Mouse (Mus musculus) C2C12 (cell line): ENCODE measurements at regions not wholly inside any gene's neighbourhood (a gene's known extent, or its start where the extent isn't known, plus 50 kb on each side); places are given as distances from the start of the nearest gene placed in this dataset.
A peak's percentile ranks its signal among the peaks of the same experiment; 100 is the strongest.

Experiments used
- CEBPB ChIP-seq: IDR thresholded peaks from one replicate; pipeline ENCODE4 v1.6.1; 2011; ENCODE audit warnings: low read depth, mild to moderate bottlenecking, control low read depth, moderate library complexity
- CTCF ChIP-seq: IDR thresholded peaks from one replicate; pipeline ENCODE4 v1.5.1; 2011; ENCODE audit not compliant: control insufficient read depth, insufficient read depth, insufficient read length
- FOSL1 ChIP-seq: IDR thresholded peaks from one replicate; pipeline ENCODE4 v1.8.0; 2011; ENCODE audit warnings: mild to moderate bottlenecking, low read length; ENCODE audit not compliant: poor library complexity, insufficient read depth, severe bottlenecking
- MAX ChIP-seq: IDR thresholded peaks from one replicate; pipeline ENCODE4 v1.6.1; 2011; ENCODE audit warnings: mild to moderate bottlenecking, control low read depth
- MYOD1 ChIP-seq: IDR thresholded peaks from one replicate; pipeline ENCODE4 v1.6.1; 2011; ENCODE audit warnings: low read depth; ENCODE audit not compliant: control insufficient read depth, insufficient read length
- USF1 ChIP-seq: IDR thresholded peaks from one replicate; pipeline ENCODE4 v1.6.1; 2011; ENCODE audit warnings: low read depth, mild to moderate bottlenecking, control low read depth, moderate library complexity

DNA sequence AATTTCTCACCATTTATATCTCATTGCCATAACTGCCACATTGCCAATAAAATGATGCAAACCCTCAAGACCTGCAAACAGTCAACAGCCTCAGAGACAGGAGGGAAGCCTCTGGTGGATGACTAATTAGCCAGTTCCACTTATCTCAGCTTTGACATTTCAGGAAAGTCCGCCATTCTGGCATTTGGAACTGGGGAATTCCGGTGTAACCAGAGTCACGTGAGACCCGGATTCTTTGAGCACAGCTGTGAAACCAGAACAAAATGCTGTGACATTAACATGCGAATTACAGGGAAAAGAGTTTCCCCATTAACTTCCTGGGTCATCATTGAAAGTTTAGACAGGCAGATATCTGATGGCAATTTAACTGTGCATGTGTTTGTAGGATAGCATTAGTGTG lies 190.7 kb upstream of the P2ry1 start:
- TF ChIP-seq CTCF, result no peak
- TF ChIP-seq MAX, result no peak
- TF ChIP-seq MYOD1, result no peak
- TF ChIP-seq FOSL1, result no peak
- no peak for TF ChIP-seq CEBPB
- TF ChIP-seq USF1, result peak; percentile 84
